In the genomic region with DNA sequence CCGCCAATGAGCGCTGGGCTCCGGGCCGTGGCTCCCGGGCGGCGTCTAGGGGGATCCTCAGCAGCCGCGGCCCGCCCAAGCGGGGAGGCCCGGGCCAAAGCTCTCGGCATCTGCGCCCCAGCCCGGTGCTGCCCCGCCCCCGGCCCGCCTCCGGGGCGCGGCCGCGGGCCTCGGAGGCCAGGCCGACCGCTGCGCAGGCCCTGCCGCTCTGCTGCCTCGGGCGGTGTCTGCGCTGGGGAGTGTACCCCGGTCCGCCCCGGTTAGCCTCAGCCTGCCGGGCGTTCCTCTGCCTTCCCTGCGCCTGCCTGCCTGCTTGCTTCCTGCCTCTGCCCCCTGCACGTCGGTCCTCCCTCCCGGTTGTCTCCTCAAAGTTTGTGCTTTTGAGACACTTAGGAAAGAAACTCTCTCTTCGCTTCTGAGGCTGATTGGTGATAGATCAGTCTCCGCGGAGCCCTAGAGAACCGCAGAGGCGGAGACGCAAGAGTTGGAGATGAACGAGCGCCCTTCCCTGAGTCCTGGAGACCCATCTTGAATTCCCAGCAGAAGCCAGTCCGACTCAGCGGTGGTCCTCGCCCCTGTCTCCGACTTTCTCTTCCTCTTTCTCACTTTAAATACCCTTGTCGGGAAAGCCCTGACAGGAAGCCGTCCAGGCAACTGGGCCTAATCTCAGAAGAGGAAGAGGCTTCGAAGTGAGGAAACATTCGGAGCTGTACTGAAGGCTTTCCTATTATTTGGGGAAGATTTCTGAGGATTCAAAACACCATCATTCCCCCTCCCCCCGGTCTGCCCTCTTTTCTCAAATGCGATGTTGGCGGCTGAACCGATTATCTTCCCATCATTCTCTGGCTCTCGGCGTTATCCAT, we compare ENCODE assay signal across 8 mouse cellular contexts. TPM values are rescaled to one million over a fixed set of nuclear protein-coding genes. Genes with fewer than 3 reads are reported as not detected.
DNase-seq lines count a peak whose midpoint lies in the region; ATAC-seq lines count a peak whose summit lies in the region.

No protein-coding gene starts in this region.

- intact Hi-C loops in left cerebral cortex, postnatal 25 days (cut with DNase I) = loop anchor here (5.0 kb wide), 1 partner anchor 58 kb away; no protein-coding TSS in a partner anchor

- ATAC-seq in intestine, embryonic 16.5 days = peak; percentile 100

- H3K36me3 ChIP-seq in embryonic facial prominence, embryonic 10.5 days (replicated peaks) = no peaks in the 10 kb centered on the region
- no peaks in the 10 kb centered on the region for H3K36me3 ChIP-seq in intestine, embryonic 16.5 days (ENCODE audit: control insufficient read depth, insufficient read depth, low read length)

- H3K9me3 ChIP-seq in embryonic facial prominence, embryonic 10.5 days = no peaks in the 10 kb centered on the region
- H3K9me3 ChIP-seq in intestine, embryonic 16.5 days (ENCODE audit: control insufficient read depth, low read length) = no peaks in the 10 kb centered on the region

- H3K4me1 ChIP-seq in embryonic facial prominence, embryonic 10.5 days = peaks cover 35% of the 10 kb centered on the region
- H3K4me1 ChIP-seq in intestine, embryonic 16.5 days (ENCODE audit: control insufficient read depth, insufficient read depth, low read length) = peaks cover 18% of the 10 kb centered on the region

- no peaks in the 10 kb centered on the region for H3K27me3 ChIP-seq in embryonic facial prominence, embryonic 10.5 days (replicated peaks; ENCODE audit: low read depth, poor library complexity, severe bottlenecking)
- no peaks in the 10 kb centered on the region for H3K27me3 ChIP-seq in intestine, embryonic 16.5 days (replicated peaks; ENCODE audit: control insufficient read depth, insufficient read depth, low read length)

- DNase-seq in right cerebral cortex, adult 18-20 months = peak; percentile 93
- no peak for DNase-seq in right cerebral cortex, postnatal 4 days
- DNase-seq in embryonic facial prominence, embryonic 10.5 days (ENCODE audit: low spot score) = peak; percentile 92
- DNase-seq in gastrocnemius, postnatal 4 days (ENCODE audit: low spot score in 2 of 2) = peak; percentile 89 to 91
- DNase-seq in left cerebral cortex, postnatal 25 days (ENCODE audit: low spot score in 2 of 2) = peak; percentile 89
- peak; percentile 86 for DNase-seq in mesoderm, embryonic 11.5 days (ENCODE audit: low read depth, low spot score)
- peak; percentile 78 to 84 for DNase-seq in right cerebral cortex, postnatal 36 days (ENCODE audit: low spot score in 2 of 2)

- WGBS in embryonic facial prominence, embryonic 10.5 days = under 1% methylated on average over 62 of the region's 62 CpGs
- WGBS in intestine, embryonic 16.5 days = under 1% methylated on average over 51 of the region's 62 CpGs

- H3K4me3 ChIP-seq in embryonic facial prominence, embryonic 10.5 days = peak overlapping the region; percentile 79
- H3K4me3 ChIP-seq in intestine, embryonic 16.5 days (ENCODE audit: low read length) = peak overlapping the region; percentile 83

- peak overlapping the region; percentile 87 for H3K9ac ChIP-seq in intestine, embryonic 16.5 days (ENCODE audit: low read depth, low read length)

- H3K4me2 ChIP-seq in intestine, embryonic 16.5 days (ENCODE audit: low read depth, low read length) = peak overlapping the region; percentile 93

- peak overlapping the region; percentile 95 for H3K27ac ChIP-seq in embryonic facial prominence, embryonic 10.5 days (replicated peaks)
- H3K27ac ChIP-seq in intestine, embryonic 16.5 days (ENCODE audit: low read length) = peak overlapping the region; percentile 96

RNA-seq across cellular contexts. Expression of a gene that starts 0.6 kb away (rescaled TPM):
- 34.1 and 34.8 TPM in 2 replicates for polyA plus RNA-seq in embryonic facial prominence, embryonic 10.5 days (2016; fragmentation: Nextera tagmentation; extraction: Ambion mirVana)
- 10 to 100 TPM; 34.0 to 37.1 TPM for total RNA-seq in gastrocnemius, postnatal 4 days (2021)
- 10.3 and 11.4 TPM in 2 replicates for polyA plus RNA-seq in intestine, embryonic 16.5 days (2015; fragmentation: Nextera tagmentation; extraction: Ambion mirVana)
- 10 to 100 TPM; 60.7 to 68.6 TPM for total RNA-seq in left cerebral cortex, postnatal 25 days (2021)
